Mouse (Mus musculus): ENCODE data around the gene Tmem210. TPM values are rescaled to one million over a fixed set of nuclear protein-coding genes. Genes with fewer than 3 reads are reported as not detected.

The Tmem210 gene
- total and polyA plus RNA-seq, 3 experiments, result not detected

- TF ChIP-seq UBTF (IDR thresholded peaks at IDR 0.05; ENCODE audit: borderline replicate concordance, insufficient read depth, low read depth, low read length) (no peak), ETS1 (IDR thresholded peaks at IDR 0.05; ENCODE audit: low read depth, low read length) (no peak)
Measured at GRCm38 (mm10) chr2:25318119-25318966, 30.4 kb downstream of the Tmem210 start (continued).

GRCm38 (mm10) chr2:25318971-25319773 lies 31.2 kb downstream of the Tmem210 start, which contains the start of gene Grin1:
Gene Grin1, minus strand, starts transcription at chr2:25319187.
- TF ChIP-seq E2F4 (IDR thresholded peaks at IDR 0.05; ENCODE audit: borderline replicate concordance, low read depth, low read length), result no peak
- TF ChIP-seq GABPA (IDR thresholded peaks at IDR 0.05; ENCODE audit: low read depth, low read length), result no peak
- no peak for TF ChIP-seq TCF12 (IDR thresholded peaks at IDR 0.05; ENCODE audit: low read depth, low read length)
- TF ChIP-seq POLR2AphosphoS5 (IDR thresholded peaks at IDR 0.05; ENCODE audit: borderline replicate concordance, low read depth, low read length), result no peak
- no peak for TF ChIP-seq MYB (IDR thresholded peaks at IDR 0.05; ENCODE audit: low read depth, low read length)
- no peak for TF ChIP-seq GATA1 (IDR thresholded peaks at IDR 0.05; ENCODE audit: low read depth, low read length)
- no peak for TF ChIP-seq SMC3 (IDR thresholded peaks at IDR 0.05; ENCODE audit: low read depth, low read length)
- no peak for TF ChIP-seq JUND (IDR thresholded peaks at IDR 0.05; ENCODE audit: low read depth, low read length)
- no peak for TF ChIP-seq HCFC1 (IDR thresholded peaks at IDR 0.05; ENCODE audit: low read depth, low read length)
- TF ChIP-seq ETS1 (IDR thresholded peaks at IDR 0.05; ENCODE audit: low read depth, low read length), result no peak
- no peak for TF ChIP-seq MEF2A (IDR thresholded peaks at IDR 0.05; ENCODE audit: extremely low read depth, insufficient replicate concordance, low read depth, low read length, poor library complexity, severe bottlenecking)
- TF ChIP-seq MAZ (IDR thresholded peaks at IDR 0.05; ENCODE audit: low read depth, low read length), result no peak
- TF ChIP-seq TAL1 (IDR thresholded peaks at IDR 0.05; ENCODE audit: low read length), result no peak
- no peak for TF ChIP-seq UBTF (IDR thresholded peaks at IDR 0.05; ENCODE audit: borderline replicate concordance, insufficient read depth, low read depth, low read length)
- TF ChIP-seq POLR2AphosphoS2 (IDR thresholded peaks at IDR 0.05; ENCODE audit: low read length), result no peak
- no peak for TF ChIP-seq RCOR1 (IDR thresholded peaks at IDR 0.05; ENCODE audit: low read depth, low read length)
- TF ChIP-seq MYC (IDR thresholded peaks at IDR 0.05; ENCODE audit: low read depth, low read length), result no peak
- no peak for TF ChIP-seq CTCF (IDR thresholded peaks at IDR 0.05 in 2 of 3, conservative IDR thresholded peaks at IDR 0.05 in 1 of 3; ENCODE audit: control insufficient read depth in 1 of 3, insufficient read depth in 1 of 3, low read depth in 2 of 3, low read length in 3 of 3, poor library complexity in 1 of 3, severe bottlenecking in 1 of 3)
- TF ChIP-seq NRF1 (IDR thresholded peaks at IDR 0.05; ENCODE audit: insufficient read depth, low read depth, low read length, poor library complexity, severe bottlenecking), result no peak
- no peak within 1 kb of the TSS for H3K9ac ChIP-seq (ENCODE audit: control insufficient read depth, low read depth, low read length, poor library complexity, severe bottlenecking)
- H3K36me3 ChIP-seq (ENCODE audit: control insufficient read depth in 1 of 2, insufficient read depth in 2 of 2, low read length in 2 of 2), result peaks cover 0 to 12% of the 10 kb centered on the region in 2 experiments; a peak in 2 of 4 replicates
- no peaks in the 10 kb centered on the region for H3K79me2 ChIP-seq (ENCODE audit: control insufficient read depth, insufficient read depth, low read length, poor library complexity)
- H3K9me3 ChIP-seq (replicated peaks; ENCODE audit: insufficient read depth, low read length), result no peaks in the 10 kb centered on the region
- no peak within 1 kb of the TSS for H3K27ac ChIP-seq (ENCODE audit: control insufficient read depth, low read depth, low read length)
- no peaks in the 10 kb centered on the region for H3K27me3 ChIP-seq (ENCODE audit: control insufficient read depth in 1 of 2, insufficient read depth in 2 of 2, low read length in 2 of 2)
- DNase-seq (ENCODE audit: low read depth, low spot score), result no peak
- no peak within 1 kb of the TSS for H3K4me3 ChIP-seq (ENCODE audit: control insufficient read depth in 1 of 2, insufficient read depth in 1 of 2, low read depth in 2 of 2, low read length in 2 of 2)
- peaks cover 2 to 11% of the 10 kb centered on the region in 2 experiments; a peak in 3 of 4 replicates for H3K4me1 ChIP-seq (ENCODE audit: control insufficient read depth in 1 of 2, insufficient read depth in 2 of 2, low read length in 2 of 2)

Data from MEL (cell line).